Mouse (Mus musculus): Measurements from ENCODE around the gene Gcn1l1.

The Gcn1l1 gene

DNA sequence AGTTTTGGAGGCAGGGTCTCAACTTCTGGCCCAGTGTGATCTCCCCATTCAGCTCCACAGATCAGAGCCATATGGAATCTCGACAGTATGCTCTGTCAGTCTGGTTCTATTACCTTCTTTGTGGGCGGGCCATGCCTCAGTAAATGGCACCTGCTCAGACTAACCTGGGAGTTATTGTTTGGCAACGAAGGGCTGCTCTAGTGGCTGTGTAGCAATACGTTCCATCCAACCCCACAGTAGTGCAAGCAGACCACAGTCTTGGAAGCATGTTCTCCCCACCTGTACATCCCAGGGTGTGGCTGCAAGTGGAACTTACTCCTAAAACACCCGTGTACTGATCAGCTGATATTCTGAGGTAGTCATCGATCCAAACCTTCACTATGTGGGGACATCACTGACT, 91.6 kb downstream of the Gcn1l1 start:
- no peak for DNase-seq (ENCODE audit: low spot score in 2 of 2)

- DNase-seq (ENCODE audit: low spot score in 2 of 2) = no peak
Measured at GRCm38 (mm10) chr5:115657234-115657633, 92.2 kb downstream of the Gcn1l1 start.

- no peak for DNase-seq (ENCODE audit: low spot score in 2 of 2)
Measured at GRCm38 (mm10) chr5:115658352-115658751, 93.3 kb downstream of the Gcn1l1 start.

DNA sequence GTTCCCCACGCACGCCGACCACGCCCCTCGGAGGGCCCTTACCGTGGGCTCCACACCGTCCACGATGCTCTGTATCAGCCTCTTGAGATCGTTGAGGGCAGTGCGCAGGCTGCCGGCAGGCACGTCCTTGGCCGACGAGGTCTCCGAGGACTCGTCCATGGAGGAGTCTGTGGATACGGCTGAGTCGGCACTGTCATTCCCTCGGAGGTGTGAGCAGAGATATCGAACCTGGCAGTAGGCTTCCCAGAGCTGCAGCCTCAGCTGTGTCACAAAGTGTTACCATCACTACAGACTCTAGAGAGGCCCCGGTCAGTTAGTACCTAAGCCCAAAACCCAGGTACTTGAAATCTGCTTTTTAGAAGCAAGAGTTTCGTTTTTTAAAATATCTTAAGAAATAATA, 97.6 kb downstream of the Gcn1l1 start:
- DNase-seq (ENCODE audit: low spot score in 2 of 2) = no peak

- DNase-seq (ENCODE audit: low spot score in 2 of 2) = no peak
Measured at GRCm38 (mm10) chr5:115666366-115667065, 101.5 kb downstream of the Gcn1l1 start.

DNA sequence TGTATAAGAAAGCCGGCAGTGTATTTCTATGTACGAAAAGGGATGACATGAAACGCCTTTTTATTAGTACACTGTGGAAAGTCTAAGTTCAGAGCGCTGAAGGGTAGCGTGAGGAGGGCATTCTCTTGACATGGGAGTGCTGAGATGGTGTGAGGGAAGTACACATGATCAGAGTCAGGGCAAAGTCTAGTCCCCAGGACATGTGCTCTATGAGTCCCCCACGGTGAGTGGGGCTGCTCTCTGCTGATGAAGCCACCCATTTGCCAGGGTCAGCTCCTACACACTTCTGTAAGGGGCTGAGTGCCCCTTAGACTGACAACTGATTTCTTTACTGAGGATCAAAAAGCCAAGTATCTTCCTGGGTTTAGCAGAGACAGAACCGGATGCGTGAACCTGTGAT, 102.2 kb downstream of the Gcn1l1 start:
- DNase-seq (ENCODE audit: low spot score in 2 of 2) = no peak

GRCm38 (mm10) chr5:115667894-115668293, 102.8 kb downstream of the Gcn1l1 start:
- DNase-seq (ENCODE audit: low spot score in 2 of 2) = no peak

DNA sequence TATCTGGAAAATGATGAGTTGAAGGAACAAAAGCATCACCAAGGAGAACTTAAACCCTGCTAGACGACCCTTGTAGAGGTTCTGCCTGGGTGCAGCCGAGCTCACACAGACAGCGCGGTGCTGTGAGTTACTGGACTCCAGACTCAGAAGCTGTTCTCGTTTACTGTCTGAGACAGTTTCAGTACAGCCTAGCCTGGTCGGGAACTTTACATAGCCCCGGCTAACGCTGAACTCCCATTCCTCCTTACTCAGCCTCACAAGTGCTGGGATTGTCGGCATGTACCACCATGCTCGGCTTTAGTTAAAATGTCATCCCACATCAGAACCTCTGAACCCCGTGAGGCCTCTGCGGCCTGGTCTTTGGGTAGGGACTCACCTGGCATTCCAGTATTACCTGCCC, 103.9 kb downstream of the Gcn1l1 start:
- DNase-seq (ENCODE audit: low spot score in 2 of 2) = no peak

- DNase-seq (ENCODE audit: low spot score in 2 of 2) = no peak
Measured at GRCm38 (mm10) chr5:115669974-115670373, 104.9 kb downstream of the Gcn1l1 start.

- no peak for DNase-seq (ENCODE audit: low spot score in 2 of 2)
Measured at GRCm38 (mm10) chr5:115670406-115670805, 105.4 kb downstream of the Gcn1l1 start.

DNA sequence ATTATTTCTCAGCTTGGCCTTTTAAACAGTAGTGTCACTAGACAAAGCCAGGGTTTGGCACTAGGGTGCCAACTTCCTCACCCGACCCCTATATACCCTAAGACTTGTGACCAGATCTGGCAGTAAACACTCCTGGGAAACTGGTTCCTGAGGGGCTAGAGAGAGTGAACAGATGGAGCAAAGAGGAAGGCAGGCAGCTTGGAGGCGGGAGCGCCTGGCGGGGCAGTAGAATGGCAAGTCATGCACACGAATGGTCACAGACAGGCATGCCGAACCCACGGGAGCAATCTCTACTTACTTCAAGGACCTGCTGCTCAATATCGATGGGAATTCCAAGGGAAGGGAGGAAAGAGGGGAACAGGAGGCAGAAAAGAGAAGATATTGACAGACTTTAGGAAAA, 106.8 kb downstream of the Gcn1l1 start:
- no peak for DNase-seq (ENCODE audit: low spot score in 2 of 2)
